Mouse (Mus musculus): ENCODE measurements around the gene Ttc39b. TPM values are rescaled to one million over a fixed set of nuclear protein-coding genes. Genes with fewer than 3 reads are reported as not detected.

Ttc39b gene
- polyA plus RNA-seq (2015; fragmentation: Nextera tagmentation; extraction: Ambion mirVana) = 6.2 and 6.4 TPM in 2 replicates

- peak within 1 kb of the TSS; percentile 69 for H3K4me3 ChIP-seq (ENCODE audit: low read length)
- peak within 1 kb of the TSS; percentile 60; the same call in 1 of the 2 replicates for H3K27ac ChIP-seq (ENCODE audit: low read depth, low read length)
- H3K36me3 ChIP-seq (ENCODE audit: control insufficient read depth, insufficient read depth, low read length) = no peaks in the 10 kb centered on the region
- peaks cover 8% of the 10 kb centered on the region for H3K27me3 ChIP-seq (replicated peaks; ENCODE audit: control insufficient read depth, insufficient read depth, low read length)
- H3K4me1 ChIP-seq (ENCODE audit: control insufficient read depth, insufficient read depth, low read depth, low read length) = no peaks in the 10 kb centered on the region
- peak; percentile 99 for ATAC-seq
- H3K9ac ChIP-seq (ENCODE audit: low read depth, low read length) = peak within 1 kb of the TSS; percentile 73
- H3K4me2 ChIP-seq (ENCODE audit: low read length) = peak within 1 kb of the TSS; percentile 96
- no peaks in the 10 kb centered on the region for H3K9me3 ChIP-seq (ENCODE audit: control insufficient read depth, low read length)
- WGBS = under 1% methylated on average over 45 of the region's 59 CpGs
Observed at GRCm38 (mm10) chr4:83323910-83324684, at the start of gene Ttc39b. TSS of gene Ttc39b (minus strand) at chr4:83324255.

DNA sequence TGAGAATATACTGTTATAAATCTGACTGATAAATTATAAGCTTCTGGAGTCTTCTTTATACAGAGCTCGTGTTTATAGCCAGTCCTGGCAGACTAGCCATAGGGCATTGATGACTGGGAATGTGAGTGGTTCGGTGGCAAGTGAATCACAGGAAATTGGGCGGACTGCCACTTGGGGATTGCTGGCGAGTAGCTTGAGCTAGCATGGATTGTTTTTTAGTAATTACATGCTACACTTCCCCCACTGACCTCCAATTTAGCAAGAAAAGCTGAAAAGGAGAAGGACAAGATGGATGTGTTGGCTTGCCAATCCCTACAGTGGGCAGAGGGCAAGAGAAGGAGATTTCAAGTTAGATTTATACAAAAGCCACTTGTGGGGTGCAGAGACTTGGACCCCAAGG is 49.3 kb upstream of the Ttc39b start:
- no peak overlapping the region for H3K27ac ChIP-seq (ENCODE audit: low read depth, low read length)
- no peak overlapping the region for H3K4me3 ChIP-seq (ENCODE audit: low read length)
- no peak overlapping the region for H3K4me2 ChIP-seq (ENCODE audit: low read length)
- no peaks in the 10 kb centered on the region for H3K4me1 ChIP-seq (ENCODE audit: control insufficient read depth, insufficient read depth, low read depth, low read length)
- H3K9ac ChIP-seq (ENCODE audit: low read depth, low read length) = no peak overlapping the region
- no peaks in the 10 kb centered on the region for H3K9me3 ChIP-seq (ENCODE audit: control insufficient read depth, low read length)
- ATAC-seq = no peak
- 63% methylated on average over 4 of the region's 4 CpGs for WGBS
- no peaks in the 10 kb centered on the region for H3K36me3 ChIP-seq (ENCODE audit: control insufficient read depth, insufficient read depth, low read length)
- no peaks in the 10 kb centered on the region for H3K27me3 ChIP-seq (replicated peaks; ENCODE audit: control insufficient read depth, insufficient read depth, low read length)

- H3K36me3 ChIP-seq (ENCODE audit: control insufficient read depth, insufficient read depth, low read length) = no peaks in the 10 kb centered on the region
- WGBS = 83% methylated on average over 1 of the region's 1 CpGs
- H3K27me3 ChIP-seq (replicated peaks; ENCODE audit: control insufficient read depth, insufficient read depth, low read length) = no peaks in the 10 kb centered on the region
- no peak overlapping the region for H3K4me2 ChIP-seq (ENCODE audit: low read length)
- ATAC-seq = no peak
- H3K9me3 ChIP-seq (ENCODE audit: control insufficient read depth, low read length) = no peaks in the 10 kb centered on the region
- no peak overlapping the region for H3K4me3 ChIP-seq (ENCODE audit: low read length)
- H3K4me1 ChIP-seq (ENCODE audit: control insufficient read depth, insufficient read depth, low read depth, low read length) = no peaks in the 10 kb centered on the region
- no peak overlapping the region for H3K27ac ChIP-seq (ENCODE audit: low read depth, low read length)
- H3K9ac ChIP-seq (ENCODE audit: low read depth, low read length) = no peak overlapping the region
Observed at GRCm38 (mm10) chr4:83357738-83358137, 33.7 kb upstream of the Ttc39b start.

DNA sequence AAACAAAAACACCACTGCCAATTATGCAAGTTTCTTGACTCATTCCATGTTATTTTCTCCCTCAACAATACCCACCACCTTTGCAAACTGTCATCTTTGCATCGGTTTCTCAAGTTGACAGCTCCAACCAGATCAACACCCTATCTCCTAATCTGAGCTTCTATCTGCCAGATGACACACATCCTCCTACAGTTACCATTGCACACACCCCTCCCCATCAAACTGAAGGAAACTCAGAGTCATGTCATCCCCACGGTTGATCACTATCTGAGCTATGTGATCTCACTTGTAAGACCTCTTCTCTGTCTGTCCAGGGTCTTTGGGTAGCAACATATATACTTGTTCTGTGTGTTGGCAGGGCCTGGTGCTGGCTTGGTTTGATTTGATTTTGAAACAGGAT is 30.7 kb upstream of the Ttc39b start:
- Histone ChIP-seq H3K9ac (ENCODE audit: low read depth, low read length) (no peak overlapping the region), H3K27ac (ENCODE audit: low read depth, low read length) (no peak overlapping the region), H3K4me2 (ENCODE audit: low read length) (no peak overlapping the region), H3K36me3 (ENCODE audit: control insufficient read depth, insufficient read depth, low read length) (no peaks in the 10 kb centered on the region), H3K9me3 (ENCODE audit: control insufficient read depth, low read length) (no peaks in the 10 kb centered on the region), H3K4me3 (ENCODE audit: low read length) (no peak overlapping the region), H3K27me3 (replicated peaks; ENCODE audit: control insufficient read depth, insufficient read depth, low read length) (no peaks in the 10 kb centered on the region), H3K4me1 (ENCODE audit: control insufficient read depth, insufficient read depth, low read depth, low read length) (peaks cover 2% of the 10 kb centered on the region; the same call in 1 of the 2 replicates)
- ATAC-seq = no peak
- 83% methylated on average over 2 of the region's 2 CpGs for WGBS

DNA sequence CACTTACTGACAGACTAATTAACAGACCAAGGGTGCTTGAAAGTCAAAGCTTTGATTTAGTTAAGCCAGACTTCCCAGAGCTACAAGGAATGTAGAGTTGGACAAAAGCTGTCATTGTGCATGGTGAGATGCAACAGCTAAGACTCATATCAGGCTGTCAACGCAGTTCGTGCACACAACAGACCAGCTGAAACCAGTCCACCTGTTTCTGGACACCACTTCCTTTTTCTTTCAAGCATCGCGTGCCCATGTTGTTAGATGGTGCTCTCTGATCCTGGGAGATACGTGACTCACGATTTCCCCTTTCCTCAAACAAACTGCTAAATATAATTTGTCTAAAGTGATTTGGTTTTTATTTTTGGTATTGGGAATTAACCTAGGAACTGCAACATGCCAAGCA is 29.9 kb upstream of the Ttc39b start:
- Histone ChIP-seq H3K9ac (ENCODE audit: low read depth, low read length) (no peak overlapping the region), H3K4me3 (ENCODE audit: low read length) (no peak overlapping the region), H3K9me3 (ENCODE audit: control insufficient read depth, low read length) (no peaks in the 10 kb centered on the region), H3K4me1 (ENCODE audit: control insufficient read depth, insufficient read depth, low read depth, low read length) (peaks cover 2% of the 10 kb centered on the region; the same call in 1 of the 2 replicates), H3K36me3 (ENCODE audit: control insufficient read depth, insufficient read depth, low read length) (no peaks in the 10 kb centered on the region), H3K27ac (ENCODE audit: low read depth, low read length) (no peak overlapping the region), H3K27me3 (replicated peaks; ENCODE audit: control insufficient read depth, insufficient read depth, low read length) (no peaks in the 10 kb centered on the region), H3K4me2 (ENCODE audit: low read length) (no peak overlapping the region)
- no peak for ATAC-seq
- WGBS = 85% methylated on average over 6 of the region's 6 CpGs

DNA sequence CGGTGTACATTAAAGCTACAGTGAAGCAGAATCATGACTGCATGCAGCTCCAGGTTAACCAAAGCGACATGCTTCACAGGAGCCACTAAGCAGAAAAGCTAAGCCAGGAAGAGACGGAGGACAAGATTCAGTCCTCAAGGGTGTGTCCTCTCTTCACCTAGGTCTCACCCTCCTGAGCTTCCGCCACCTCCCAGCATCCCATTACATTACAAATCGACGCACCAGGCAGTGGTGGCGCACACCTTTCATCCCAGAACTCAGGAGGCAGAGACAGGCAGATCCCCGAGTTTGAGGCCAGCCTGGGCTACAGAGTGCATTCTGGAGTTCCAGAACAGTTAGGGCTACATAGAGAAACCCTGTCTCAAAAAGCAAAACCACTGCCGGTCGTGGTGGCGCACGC is 29.2 kb upstream of the Ttc39b start:
- 97% methylated on average over 12 of the region's 12 CpGs for WGBS

DNA sequence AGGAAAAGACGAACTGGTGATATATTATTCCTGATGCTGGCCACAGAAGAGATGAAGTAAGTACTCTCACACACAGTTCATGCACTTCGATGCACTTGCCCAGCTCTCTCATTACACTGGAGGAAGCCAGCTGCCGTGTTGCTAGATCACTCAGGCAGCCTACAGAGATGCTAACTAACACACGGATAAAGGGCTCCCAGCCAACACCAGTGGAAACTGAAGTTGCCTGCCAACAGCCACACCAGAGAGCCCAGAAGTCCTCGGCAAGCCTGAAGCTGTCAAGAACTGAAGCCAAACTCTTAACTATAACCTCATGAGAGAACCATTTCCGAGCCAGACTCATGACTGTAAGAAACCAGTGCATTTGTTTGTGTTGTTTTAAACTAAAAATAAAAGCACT is 26.7 kb upstream of the Ttc39b start:
- ATAC-seq = peak; percentile 96
- Histone ChIP-seq H3K9me3 (ENCODE audit: control insufficient read depth, low read length) (no peaks in the 10 kb centered on the region; the same call in 1 of the 2 replicates), H3K27me3 (replicated peaks; ENCODE audit: control insufficient read depth, insufficient read depth, low read length) (no peaks in the 10 kb centered on the region), H3K27ac (ENCODE audit: low read depth, low read length) (no peak overlapping the region), H3K9ac (ENCODE audit: low read depth, low read length) (no peak overlapping the region), H3K4me1 (ENCODE audit: control insufficient read depth, insufficient read depth, low read depth, low read length) (peaks cover 2% of the 10 kb centered on the region; the same call in 1 of the 2 replicates), H3K36me3 (ENCODE audit: control insufficient read depth, insufficient read depth, low read length) (no peaks in the 10 kb centered on the region), H3K4me3 (ENCODE audit: low read length) (no peak overlapping the region), H3K4me2 (ENCODE audit: low read length) (no peak overlapping the region)
- 41% methylated on average over 6 of the region's 6 CpGs for WGBS

More for the DNA sequence above, 29.2 kb upstream of the Ttc39b start:
- no peak for ATAC-seq
- Histone ChIP-seq H3K36me3 (ENCODE audit: control insufficient read depth, insufficient read depth, low read length) (no peaks in the 10 kb centered on the region), H3K4me1 (ENCODE audit: control insufficient read depth, insufficient read depth, low read depth, low read length) (peaks cover 2% of the 10 kb centered on the region; the same call in 1 of the 2 replicates), H3K9me3 (ENCODE audit: control insufficient read depth, low read length) (no peaks in the 10 kb centered on the region), H3K4me2 (ENCODE audit: low read length) (no peak overlapping the region), H3K4me3 (ENCODE audit: low read length) (no peak overlapping the region), H3K27ac (ENCODE audit: low read depth, low read length) (no peak overlapping the region), H3K27me3 (replicated peaks; ENCODE audit: control insufficient read depth, insufficient read depth, low read length) (no peaks in the 10 kb centered on the region), H3K9ac (ENCODE audit: low read depth, low read length) (no peak overlapping the region)

- Histone ChIP-seq H3K4me1 (ENCODE audit: control insufficient read depth, insufficient read depth, low read depth, low read length) (peaks cover 2% of the 10 kb centered on the region; the same call in 1 of the 2 replicates), H3K9ac (ENCODE audit: low read depth, low read length) (no peak overlapping the region), H3K4me2 (ENCODE audit: low read length) (no peak overlapping the region), H3K27ac (ENCODE audit: low read depth, low read length) (no peak overlapping the region), H3K27me3 (replicated peaks; ENCODE audit: control insufficient read depth, insufficient read depth, low read length) (no peaks in the 10 kb centered on the region), H3K9me3 (ENCODE audit: control insufficient read depth, low read length) (no peaks in the 10 kb centered on the region; the same call in 1 of the 2 replicates), H3K4me3 (ENCODE audit: low read length) (no peak overlapping the region), H3K36me3 (ENCODE audit: control insufficient read depth, insufficient read depth, low read length) (no peaks in the 10 kb centered on the region)
- ATAC-seq = no peak
- 75% methylated on average over 1 of the region's 1 CpGs for WGBS
Observed at GRCm38 (mm10) chr4:83348970-83349369, 24.9 kb upstream of the Ttc39b start.

DNA sequence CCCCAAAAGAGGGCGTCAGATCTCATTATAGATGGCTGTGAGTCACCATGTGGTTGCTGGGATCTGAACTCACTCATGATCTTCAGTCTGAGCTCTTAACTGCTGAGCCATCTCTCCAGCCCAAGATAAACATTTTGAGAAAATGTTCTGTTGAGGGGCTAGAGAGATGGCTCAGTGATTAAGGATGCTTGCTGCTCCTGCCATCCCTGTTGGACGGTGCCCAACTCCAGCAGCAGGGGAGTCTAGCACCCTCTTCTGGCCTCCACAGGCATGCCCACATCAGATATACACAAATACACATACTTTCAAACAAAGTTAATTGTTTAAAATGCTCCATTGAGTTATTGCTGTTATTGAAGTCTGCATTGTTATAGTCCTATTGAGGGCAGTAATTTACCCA is 19.8 kb upstream of the Ttc39b start:
- Histone ChIP-seq H3K4me2 (ENCODE audit: low read length) (no peak overlapping the region), H3K9ac (ENCODE audit: low read depth, low read length) (no peak overlapping the region), H3K4me1 (ENCODE audit: control insufficient read depth, insufficient read depth, low read depth, low read length) (no peaks in the 10 kb centered on the region), H3K27me3 (replicated peaks; ENCODE audit: control insufficient read depth, insufficient read depth, low read length) (no peaks in the 10 kb centered on the region), H3K4me3 (ENCODE audit: low read length) (no peak overlapping the region), H3K9me3 (ENCODE audit: control insufficient read depth, low read length) (no peaks in the 10 kb centered on the region; the same call in 1 of the 2 replicates), H3K27ac (ENCODE audit: low read depth, low read length) (no peak overlapping the region), H3K36me3 (ENCODE audit: control insufficient read depth, insufficient read depth, low read length) (no peaks in the 10 kb centered on the region)
- 71% methylated on average over 2 of the region's 2 CpGs for WGBS
- no peak for ATAC-seq
